Mouse (Mus musculus) bone marrow, adult 2 months (tissue): ENCODE measurements around the gene Pls3. TPM values are rescaled to one million over a fixed set of nuclear protein-coding genes. Genes with fewer than 3 reads are reported as not detected.

Experiments
- H3K27ac ChIP-seq: fragments of 200-500 bp; 2 replicates; pipeline ENCODE4 v1.5.1; 2012; ENCODE audit warnings: low read depth, mild to moderate bottlenecking, control low read depth, inconsistent platforms, low read length; ENCODE audit not compliant: control insufficient read depth, poor library complexity, insufficient read depth
- H3K4me1 ChIP-seq: fragments of 200-500 bp; 2 replicates; pipeline ENCODE4 v1.6.1; 2011; ENCODE audit warnings: low read length; ENCODE audit not compliant: control insufficient read depth, insufficient read depth
- H3K4me3 ChIP-seq: fragments of 200-500 bp; replicated peaks from 2 replicates; pipeline ENCODE3; 2011; ENCODE audit warnings: mild to moderate bottlenecking, low read depth, low read length, control low read depth; ENCODE audit not compliant: control insufficient read depth
- CTCF ChIP-seq: fragments of 200-500 bp; IDR thresholded peaks from 2 replicates; pipeline ENCODE4 v1.5.1; 2011; ENCODE audit warnings: low read length, control low read depth; ENCODE audit not compliant: control insufficient read depth, insufficient read depth
- POLR2A ChIP-seq: fragments of 200-500 bp; IDR thresholded peaks from 2 replicates; pipeline ENCODE4 v1.6.1; 2011; ENCODE audit warnings: low read depth, mild to moderate bottlenecking, control low read depth, low read length, borderline replicate concordance; ENCODE audit not compliant: control insufficient read depth
- WGBS: fragments of 180-500 bp; shearing (Covaris S2); methylation state at CpG from one replicate; pipeline ENCODE4 v1.1.7; 2018; 5-methylcytosine and 5-hydroxymethylcytosine counted together
- polyA plus RNA-seq: library from polyadenylated mRNA; stranded (reverse); fragments of >200 nt; gene quantifications from 2 replicates; pipeline ENCODE4 v1.2.4, GENCODE M21; 2011; ENCODE audit warnings: low replicate concordance; ENCODE audit not compliant: missing spikeins, insufficient read depth, insufficient read length

Gene Pls3
- 1.7 and 13.3 TPM in 2 replicates for polyA plus RNA-seq

GRCm38 (mm10) chrX:75874332-75875291 is at the start of gene Pls3:
Gene Pls3 (minus strand): TSS chrX:75875182.
- Histone ChIP-seq H3K4me1 (no peaks in the 10 kb centered on the region), H3K27ac (no peak within 1 kb of the TSS), H3K4me3 (peak within 1 kb of the TSS; percentile 39)
- TF ChIP-seq POLR2A (no peak), CTCF (no peak)
- 5% methylated on average over 45 of the region's 45 CpGs for WGBS

- Histone ChIP-seq H3K4me3 (no peak overlapping the region), H3K4me1 (no peaks in the 10 kb centered on the region), H3K27ac (no peak overlapping the region)
- WGBS, result 57% methylated on average over 6 of the region's 6 CpGs
- TF ChIP-seq CTCF (no peak), POLR2A (no peak)
These were observed 20.7 kb upstream of the Pls3 start for GRCm38 (mm10) chrX:75895716-75896115.

- Histone ChIP-seq H3K27ac (no peak overlapping the region), H3K4me1 (no peaks in the 10 kb centered on the region), H3K4me3 (no peak overlapping the region)
- TF ChIP-seq CTCF, result no peak
- TF ChIP-seq POLR2A, result no peak
- WGBS, result 21% methylated on average over 5 of the region's 5 CpGs
These were observed 584 bp upstream of the Pls3 start for GRCm38 (mm10) chrX:75875566-75875965.

- H3K27ac ChIP-seq, result no peak overlapping the region
- no peak overlapping the region for H3K4me3 ChIP-seq
- H3K4me1 ChIP-seq, result no peaks in the 10 kb centered on the region
- 47% methylated on average over 15 of the region's 15 CpGs for WGBS
- no peak for TF ChIP-seq POLR2A
These were observed 1.2 kb downstream of the Pls3 start for GRCm38 (mm10) chrX:75873813-75874212.

- Histone ChIP-seq H3K4me3 (no peak overlapping the region), H3K27ac (no peak overlapping the region), H3K4me1 (no peaks in the 10 kb centered on the region)
- WGBS, result 76% methylated on average over 4 of the region's 4 CpGs
- no peak for TF ChIP-seq POLR2A
These were observed 1.7 kb downstream of the Pls3 start for GRCm38 (mm10) chrX:75873253-75873652.

GRCm38 (mm10) chrX:75871855-75872254 is 3.1 kb downstream of the Pls3 start:
- Histone ChIP-seq H3K4me3 (no peak overlapping the region), H3K4me1 (no peaks in the 10 kb centered on the region), H3K27ac (no peak overlapping the region)
- WGBS, result 69% methylated on average over 2 of the region's 2 CpGs
- TF ChIP-seq CTCF, result no peak
- no peak for TF ChIP-seq POLR2A

- TF ChIP-seq CTCF (no peak), POLR2A (no peak)
- Histone ChIP-seq H3K4me3 (no peak overlapping the region), H3K27ac (no peak overlapping the region), H3K4me1 (no peaks in the 10 kb centered on the region)
- WGBS, result 88% methylated on average over 3 of the region's 3 CpGs
These were observed 13.3 kb downstream of the Pls3 start for GRCm38 (mm10) chrX:75861715-75862114.

GRCm38 (mm10) chrX:75854294-75854693 is 20.7 kb downstream of the Pls3 start:
- H3K27ac ChIP-seq, result no peak overlapping the region
- H3K4me3 ChIP-seq, result no peak overlapping the region
- H3K4me1 ChIP-seq, result no peaks in the 10 kb centered on the region
- TF ChIP-seq POLR2A (no peak), CTCF (no peak)
- 75% methylated on average over 3 of the region's 3 CpGs for WGBS

- WGBS, result 54% methylated on average over 4 of the region's 4 CpGs
- Histone ChIP-seq H3K27ac (no peak overlapping the region), H3K4me1 (no peaks in the 10 kb centered on the region), H3K4me3 (no peak overlapping the region)
- TF ChIP-seq POLR2A (no peak), CTCF (no peak)
These were observed 30.7 kb downstream of the Pls3 start for GRCm38 (mm10) chrX:75844290-75844689.
